In the genomic region with DNA sequence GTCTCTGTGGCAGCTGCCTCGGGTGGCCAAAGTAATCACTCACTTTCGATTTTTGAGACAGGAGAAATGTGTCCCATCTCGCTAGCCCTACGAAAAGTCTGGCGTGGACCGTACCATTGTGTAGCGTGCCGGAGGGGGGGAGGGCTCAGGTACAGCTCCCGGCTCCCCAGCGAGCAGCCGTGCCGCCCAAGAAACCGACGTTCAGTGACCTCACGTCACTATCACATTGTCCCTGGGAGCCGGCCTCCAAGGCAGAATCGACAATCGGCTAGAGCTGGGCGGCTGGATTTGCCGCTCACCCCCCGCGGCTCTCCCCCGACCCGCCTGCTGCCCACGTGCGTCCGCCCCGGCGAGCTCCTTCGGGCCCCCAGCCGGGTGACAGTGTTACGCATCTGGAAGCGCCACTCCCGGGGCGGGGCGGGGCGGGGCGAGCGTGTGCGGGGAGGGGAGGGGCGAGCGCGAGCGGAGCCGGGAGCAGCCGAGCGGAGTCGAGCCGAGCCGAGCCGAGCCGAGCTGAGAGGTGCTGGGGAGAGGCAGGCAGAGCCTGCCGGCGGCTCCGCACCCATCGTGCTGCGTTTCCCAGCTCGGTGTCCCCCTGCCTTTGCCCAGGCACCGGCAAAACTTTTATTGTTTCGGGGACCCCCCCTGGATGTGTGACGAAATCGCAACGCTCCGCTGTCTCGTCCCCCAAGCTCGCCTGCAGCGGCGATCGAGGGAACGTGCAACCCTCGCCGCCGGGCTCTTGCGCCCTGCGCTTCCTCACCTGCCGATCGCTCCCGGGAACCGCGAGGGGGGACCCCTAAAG, we compare ENCODE assay signal across 1 mouse cellular context.
TF ChIP-seq lines count a peak whose summit lies in the region.

A gene (plus strand): TSS at position 471 of the 805 bp plus-strand sequence.

TF ChIP-seq in CH12.LX, 34 proteins besides CTCF, POLR2A, EP300 and RAD21 (continued from another document):
- TF ChIP-seq USF2 (conservative IDR thresholded peaks at IDR 0.05; ENCODE audit: low read depth, low read length): no peak
- TF ChIP-seq ZC3H11A (IDR thresholded peaks at IDR 0.05; ENCODE audit: low read depth, low read length): no peak
- peak; percentile 78 for TF ChIP-seq MAX (IDR thresholded peaks at IDR 0.05; ENCODE audit: low read length)
- no peak for TF ChIP-seq IRF4 (IDR thresholded peaks at IDR 0.05; ENCODE audit: low read depth, low read length)
- TF ChIP-seq JUND (conservative IDR thresholded peaks at IDR 0.05; ENCODE audit: low read depth, low read length): no peak
- TF ChIP-seq MXI1 (IDR thresholded peaks at IDR 0.05; ENCODE audit: low read depth, low read length): peak; percentile 74; the same call in 1 of the 2 replicates
- 0 out of 2 replicates have a peak, but pooled peaks have one; percentile 64 for TF ChIP-seq KAT2A (IDR thresholded peaks at IDR 0.05; ENCODE audit: insufficient replicate concordance, low read length)
- peak; percentile 92 for TF ChIP-seq BHLHE40 (IDR thresholded peaks at IDR 0.05; ENCODE audit: low read depth, low read length)
- TF ChIP-seq MYC (IDR thresholded peaks at IDR 0.05; ENCODE audit: low read depth, low read length): no peak
- no peak for TF ChIP-seq RCOR1 (conservative IDR thresholded peaks at IDR 0.05; ENCODE audit: low read depth, low read length)
- peak; percentile 80 for TF ChIP-seq SIN3A (IDR thresholded peaks at IDR 0.05; ENCODE audit: low read length)
- no peak for TF ChIP-seq JUN (IDR thresholded peaks at IDR 0.05; ENCODE audit: insufficient read depth, low read depth, low read length)
- TF ChIP-seq NRF1 (IDR thresholded peaks at IDR 0.05; ENCODE audit: low read depth, low read length): no peak
- TF ChIP-seq MAZ (IDR thresholded peaks at IDR 0.05; ENCODE audit: low read depth, low read length): peak; percentile 51; the same call in 1 of the 2 replicates
- peak; percentile 52; the same call in 1 of the 2 replicates for TF ChIP-seq ELF1 (IDR thresholded peaks at IDR 0.05; ENCODE audit: low read depth, low read length)
- peak; percentile 77 for TF ChIP-seq HCFC1 (IDR thresholded peaks at IDR 0.05; ENCODE audit: low read depth, low read length)
- TF ChIP-seq ZKSCAN1 (IDR thresholded peaks at IDR 0.05; ENCODE audit: borderline replicate concordance, low read depth, low read length): no peak
- TF ChIP-seq NELFE (IDR thresholded peaks at IDR 0.05; ENCODE audit: low read depth, low read length): peak; percentile 43; the same call in 1 of the 2 replicates
- no peak for TF ChIP-seq POLR2AphosphoS2 (IDR thresholded peaks at IDR 0.05; ENCODE audit: low read depth, low read length)
- TF ChIP-seq USF1 (IDR thresholded peaks at IDR 0.05; ENCODE audit: low read depth, low read length): peak; percentile 66
- TF ChIP-seq MAFK (IDR thresholded peaks at IDR 0.05; ENCODE audit: insufficient replicate concordance, low read length): no peak
- peak; percentile 72; the same call in 1 of the 2 replicates for TF ChIP-seq TBP (conservative IDR thresholded peaks at IDR 0.05; ENCODE audit: low read depth, low read length)
- peak; percentile 52 for TF ChIP-seq TCF12 (IDR thresholded peaks at IDR 0.05; ENCODE audit: low read depth, low read length)
- TF ChIP-seq ETS1 (conservative IDR thresholded peaks at IDR 0.05; ENCODE audit: low read depth, low read length): peak; percentile 38; the same call in 1 of the 2 replicates
- TF ChIP-seq CHD2 (IDR thresholded peaks at IDR 0.05; ENCODE audit: low read length): no peak
- no peak for TF ChIP-seq ZNF384 (IDR thresholded peaks at IDR 0.05; ENCODE audit: low read depth, low read length)
- no peak for TF ChIP-seq ZMIZ1 (IDR thresholded peaks at IDR 0.05; ENCODE audit: low read depth, low read length)
